Mouse (Mus musculus) liver, embryonic 11.5 days (tissue): ENCODE results near the gene Rasl11b. TPM values are rescaled to one million over a fixed set of nuclear protein-coding genes. Genes with fewer than 3 reads are reported as not detected.

ENCODE experiments used
- ATAC-seq: fragments of 200-750 bp; cut with Nextera tagmentation; replicated peaks from 2 replicates; pipeline ENCODE4 v1.8.0; 2017; ENCODE audit warnings: moderate number of reproducible peaks, mild to moderate bottlenecking, moderate TSS enrichment, moderate library complexity; ENCODE audit not compliant: low FRiP score
- DNase-seq: peaks from one replicate; pipeline ENCODE4 v3.0.0-alpha.2; 2017; ENCODE audit warnings: low spot score
- H3K27ac ChIP-seq: fragments of 300-500 bp; sonication (generic); 2 replicates; pipeline ENCODE4 v1.5.1; 2014; ENCODE audit warnings: mild to moderate bottlenecking, low read depth, low read length, control low read depth
- H3K27me3 ChIP-seq: fragments of 300-500 bp; sonication (generic); replicated peaks from 2 replicates; pipeline ENCODE4 v1.6.1; 2014; ENCODE audit warnings: low read length, mixed read lengths; ENCODE audit not compliant: control insufficient read depth, insufficient read depth
- H3K36me3 ChIP-seq: fragments of 300-500 bp; sonication (generic); 2 replicates; pipeline ENCODE4 v1.6.1; 2014; ENCODE audit warnings: mild to moderate bottlenecking, low read length, moderate library complexity, mixed read lengths; ENCODE audit not compliant: control insufficient read depth, insufficient read depth
- H3K4me1 ChIP-seq: fragments of 300-500 bp; sonication (generic); replicated peaks from 2 replicates; pipeline ENCODE4 v1.6.1; 2014; ENCODE audit warnings: low read length, mixed read lengths; ENCODE audit not compliant: control insufficient read depth, insufficient read depth
- H3K4me2 ChIP-seq: fragments of 300-500 bp; sonication (generic); 2 replicates; pipeline ENCODE4 v1.6.1; 2014; ENCODE audit warnings: mild to moderate bottlenecking, control low read depth, moderate library complexity
- H3K4me3 ChIP-seq: fragments of 300-500 bp; sonication (generic); 2 replicates; pipeline ENCODE4 v1.5.1; 2014; ENCODE audit warnings: low read depth, low read length, control low read depth
- H3K9ac ChIP-seq: fragments of 300-500 bp; sonication (generic); 2 replicates; pipeline ENCODE4 v1.6.1; 2014; ENCODE audit warnings: low read depth, low read length, control low read depth
- H3K9me3 ChIP-seq: fragments of 300-500 bp; sonication (generic); 2 replicates; pipeline ENCODE4 v1.6.1; 2016; ENCODE audit warnings: low read length, inconsistent platforms, mixed read lengths; ENCODE audit not compliant: control insufficient read depth
- WGBS: fragments of 180-500 bp; shearing (Covaris S2); extraction: QIAGEN DNeasy Blood & Tissue Kit; methylation state at CpG from one replicate; pipeline ENCODE4 v1.1.7; 2014; 5-methylcytosine and 5-hydroxymethylcytosine counted together
- polyA plus RNA-seq: library from polyadenylated mRNA; unstranded; fragments of >200 nt; fragmentation: Nextera tagmentation; extraction: Ambion mirVana; gene quantifications from 2 replicates; pipeline ENCODE4 v1.2.1, GENCODE M21; 2014

Rasl11b gene
- polyA plus RNA-seq, 1 experiment from 2014 or later, result 14.7 TPM

- no peaks in the 10 kb centered on the region for H3K9me3 ChIP-seq
- ATAC-seq, result no peak
- WGBS, result 92% methylated on average over 6 of the region's 6 CpGs
Measured at GRCm38 (mm10) chr5:74227352-74227751, 32.3 kb downstream of the Rasl11b start.

GRCm38 (mm10) chr5:74228938-74229337, 33.9 kb downstream of the Rasl11b start:
- DNase-seq (no peak), ATAC-seq (no peak)
- Histone ChIP-seq H3K27me3 (no peaks in the 10 kb centered on the region), H3K4me3 (no peak overlapping the region), H3K27ac (no peak overlapping the region), H3K4me1 (peaks cover 7% of the 10 kb centered on the region), H3K36me3 (no peaks in the 10 kb centered on the region), H3K9ac (no peak overlapping the region), H3K4me2 (no peak overlapping the region), H3K9me3 (no peaks in the 10 kb centered on the region)
- WGBS, result 51% methylated on average over 1 of the region's 1 CpGs

More at GRCm38 (mm10) chr5:74227352-74227751, 32.3 kb downstream of the Rasl11b start:
- Histone ChIP-seq H3K4me2 (no peak overlapping the region), H3K36me3 (no peaks in the 10 kb centered on the region), H3K27ac (no peak overlapping the region), H3K4me3 (no peak overlapping the region), H3K27me3 (no peaks in the 10 kb centered on the region), H3K4me1 (peaks cover 7% of the 10 kb centered on the region), H3K9ac (no peak overlapping the region)
- DNase-seq, result no peak

- Histone ChIP-seq H3K27me3 (no peaks in the 10 kb centered on the region), H3K27ac (peak overlapping the region; percentile 37; the same call in 1 of the 2 replicates), H3K9ac (no peak overlapping the region), H3K4me1 (peaks cover 7% of the 10 kb centered on the region), H3K4me3 (no peak overlapping the region), H3K4me2 (no peak overlapping the region), H3K9me3 (no peaks in the 10 kb centered on the region), H3K36me3 (no peaks in the 10 kb centered on the region)
- no peak for ATAC-seq
- WGBS, result 45% methylated on average over 11 of the region's 11 CpGs
- DNase-seq, result no peak
Measured at GRCm38 (mm10) chr5:74229775-74230413, 34.8 kb downstream of the Rasl11b start.

- H3K4me1 ChIP-seq, result peaks cover 7% of the 10 kb centered on the region
- WGBS, result 58% methylated on average over 2 of the region's 2 CpGs
- no peak overlapping the region for H3K4me2 ChIP-seq
- no peak overlapping the region for H3K4me3 ChIP-seq
- H3K9ac ChIP-seq, result no peak overlapping the region
- no peaks in the 10 kb centered on the region for H3K36me3 ChIP-seq
- no peaks in the 10 kb centered on the region for H3K9me3 ChIP-seq
- no peaks in the 10 kb centered on the region for H3K27me3 ChIP-seq
- ATAC-seq (no peak), DNase-seq (no peak)
- no peak overlapping the region for H3K27ac ChIP-seq
Measured at GRCm38 (mm10) chr5:74230525-74230924, 35.4 kb downstream of the Rasl11b start.

GRCm38 (mm10) chr5:74233808-74234207, 38.7 kb downstream of the Rasl11b start:
- ATAC-seq (no peak), DNase-seq (no peak)
- Histone ChIP-seq H3K27ac (no peak overlapping the region), H3K4me1 (peaks cover 7% of the 10 kb centered on the region), H3K9ac (no peak overlapping the region), H3K4me3 (no peak overlapping the region), H3K36me3 (no peaks in the 10 kb centered on the region), H3K27me3 (no peaks in the 10 kb centered on the region), H3K9me3 (no peaks in the 10 kb centered on the region), H3K4me2 (no peak overlapping the region)
- WGBS, result 68% methylated on average over 7 of the region's 7 CpGs

GRCm38 (mm10) chr5:74239369-74239768, 44.3 kb downstream of the Rasl11b start:
- Histone ChIP-seq H3K27me3 (no peaks in the 10 kb centered on the region), H3K4me3 (no peak overlapping the region), H3K36me3 (no peaks in the 10 kb centered on the region), H3K4me1 (no peaks in the 10 kb centered on the region; the same call in 1 of the 2 replicates), H3K9me3 (no peaks in the 10 kb centered on the region), H3K9ac (no peak overlapping the region), H3K4me2 (no peak overlapping the region), H3K27ac (no peak overlapping the region)
- DNase-seq (no peak), ATAC-seq (no peak)
- 97% methylated on average over 1 of the region's 1 CpGs for WGBS

- no peaks in the 10 kb centered on the region; the same call in 1 of the 2 replicates for H3K4me1 ChIP-seq
- no peak overlapping the region for H3K4me3 ChIP-seq
- H3K9me3 ChIP-seq, result no peaks in the 10 kb centered on the region
- no peak for DNase-seq
- no peak overlapping the region for H3K9ac ChIP-seq
- H3K27me3 ChIP-seq, result no peaks in the 10 kb centered on the region
- no peak for ATAC-seq
- 76% methylated on average over 8 of the region's 8 CpGs for WGBS
- no peak overlapping the region for H3K27ac ChIP-seq
- H3K4me2 ChIP-seq, result no peak overlapping the region
- H3K36me3 ChIP-seq, result no peaks in the 10 kb centered on the region
Measured at GRCm38 (mm10) chr5:74240298-74240697, 45.2 kb downstream of the Rasl11b start.

GRCm38 (mm10) chr5:74240926-74241680, 46.0 kb downstream of the Rasl11b start:
- Histone ChIP-seq H3K27ac (no peak overlapping the region), H3K9ac (no peak overlapping the region), H3K27me3 (no peaks in the 10 kb centered on the region), H3K4me2 (no peak overlapping the region), H3K4me3 (no peak overlapping the region), H3K36me3 (no peaks in the 10 kb centered on the region), H3K4me1 (no peaks in the 10 kb centered on the region; the same call in 1 of the 2 replicates), H3K9me3 (no peaks in the 10 kb centered on the region)
- 67% methylated on average over 13 of the region's 13 CpGs for WGBS
- no peak for ATAC-seq
- no peak for DNase-seq

- H3K9me3 ChIP-seq, result no peaks in the 10 kb centered on the region
- no peaks in the 10 kb centered on the region for H3K27me3 ChIP-seq
- no peaks in the 10 kb centered on the region for H3K36me3 ChIP-seq
- H3K4me2 ChIP-seq, result no peak overlapping the region
- no peak overlapping the region for H3K4me3 ChIP-seq
- ATAC-seq, result no peak
- H3K27ac ChIP-seq, result no peak overlapping the region
- H3K4me1 ChIP-seq, result no peaks in the 10 kb centered on the region; the same call in 1 of the 2 replicates
- WGBS, result 68% methylated on average over 3 of the region's 3 CpGs
- no peak overlapping the region for H3K9ac ChIP-seq
- no peak for DNase-seq
Measured at GRCm38 (mm10) chr5:74242654-74243053, 47.6 kb downstream of the Rasl11b start.
